Comparison of ENCODE assay signal across 9 mouse cellular contexts in genomic region chr2:140500951-140501350, GRCm38 (mm10).
DNase-seq lines count a peak whose midpoint lies in the region; ATAC-seq and TF ChIP-seq lines count a peak whose summit lies in the region.
"Had no signal": no experiment of that assay in that cellular context is flagged by ENCODE, and none has a peak within 500 bp of the region (broad histone marks: within the 10 kb centered on the region; RNA-seq: fewer than 3 reads in every experiment).

No protein-coding gene starts in this region.

- H3K27me3 ChIP-seq in forebrain, postnatal 0 days (ENCODE audit: insufficient read depth, low read length) = no peaks in the 10 kb centered on the region
- no peaks in the 10 kb centered on the region for H3K27me3 ChIP-seq in kidney, embryonic 14.5 days (ENCODE audit: control insufficient read depth, insufficient read depth, low read length)
- H3K27me3 ChIP-seq in midbrain, embryonic 16.5 days (ENCODE audit: control insufficient read depth, insufficient read depth, low read depth, low read length) = no peaks in the 10 kb centered on the region
- H3K27me3 ChIP-seq: megakaryocyte, embryonic 14.5 days had no signal

- intact Hi-C loops in left cerebral cortex, postnatal 4 days (cut with DNase I) = loop anchor here (5.0 kb wide), 1 partner anchor 166 kb away; no protein-coding TSS in a partner anchor

- no peaks in the 10 kb centered on the region for H3K4me1 ChIP-seq in forebrain, postnatal 0 days (ENCODE audit: insufficient read depth)
- no peaks in the 10 kb centered on the region for H3K4me1 ChIP-seq in kidney, embryonic 14.5 days (ENCODE audit: control insufficient read depth, insufficient read depth, low read length)
- H3K4me1 ChIP-seq in midbrain, embryonic 16.5 days (ENCODE audit: control insufficient read depth, insufficient read depth, low read length) = peaks cover 6% of the 10 kb centered on the region
- H3K4me1 ChIP-seq: megakaryocyte, embryonic 14.5 days had no signal

- ATAC-seq in forebrain, postnatal 0 days = peak; percentile 84
- 0 out of 2 replicates have a peak, but pooled peaks have one; percentile 75 for ATAC-seq in kidney, embryonic 14.5 days (ENCODE audit: low FRiP score, low TSS enrichment)
- ATAC-seq in midbrain, embryonic 16.5 days = peak; percentile 90

- peak; percentile 78 for TF ChIP-seq CTCF in forebrain, postnatal 0 days (IDR thresholded peaks at IDR 0.05; ENCODE audit: low read depth)

- H3K9ac ChIP-seq in forebrain, postnatal 0 days = no peak overlapping the region
- H3K9ac ChIP-seq in kidney, embryonic 14.5 days (ENCODE audit: low read depth, low read length) = no peak overlapping the region
- no peak overlapping the region for H3K9ac ChIP-seq in midbrain, embryonic 16.5 days (ENCODE audit: low read depth, low read length)

- H3K9me3 ChIP-seq in forebrain, postnatal 0 days (ENCODE audit: low read length) = no peaks in the 10 kb centered on the region
- H3K9me3 ChIP-seq in kidney, embryonic 14.5 days (ENCODE audit: control insufficient read depth, low read length) = no peaks in the 10 kb centered on the region
- H3K9me3 ChIP-seq in midbrain, embryonic 16.5 days (replicated peaks; ENCODE audit: control insufficient read depth, low read length, poor library complexity, severe bottlenecking) = no peaks in the 10 kb centered on the region
- H3K9me3 ChIP-seq: megakaryocyte, embryonic 14.5 days had no signal

- 23% methylated on average over 5 of the region's 5 CpGs for WGBS in forebrain, postnatal 0 days
- WGBS in kidney, embryonic 14.5 days = 29% methylated on average over 5 of the region's 5 CpGs
- 27% methylated on average over 5 of the region's 5 CpGs for WGBS in midbrain, embryonic 16.5 days

- H3K27ac ChIP-seq in forebrain, postnatal 0 days (ENCODE audit: low read depth, low read length) = no peak overlapping the region
- H3K27ac ChIP-seq in kidney, embryonic 14.5 days (ENCODE audit: low read depth, low read length) = no peak overlapping the region
- no peak overlapping the region for H3K27ac ChIP-seq in midbrain, embryonic 16.5 days (ENCODE audit: low read length)

- H3K4me3 ChIP-seq in forebrain, postnatal 0 days (ENCODE audit: low read depth, low read length) = no peak overlapping the region
- H3K4me3 ChIP-seq in kidney, embryonic 14.5 days (ENCODE audit: low read length) = no peak overlapping the region
- H3K4me3 ChIP-seq in midbrain, embryonic 16.5 days (ENCODE audit: low read depth, low read length) = no peak overlapping the region
- H3K4me3 ChIP-seq: megakaryocyte, embryonic 14.5 days had no signal

- no peak overlapping the region for H3K4me2 ChIP-seq in forebrain, postnatal 0 days (ENCODE audit: low read depth)
- H3K4me2 ChIP-seq in kidney, embryonic 14.5 days (replicated peaks; ENCODE audit: low read depth, low read length) = no peak overlapping the region
- H3K4me2 ChIP-seq in midbrain, embryonic 16.5 days (ENCODE audit: low read length) = peak overlapping the region; percentile 14; the same call in 1 of the 2 replicates

- peak; percentile 21 for DNase-seq in Muller cell, postnatal 12 days (ENCODE audit: inconsistent ontology term)
- peak; percentile 57 for DNase-seq in cerebellum, adult 11 months
- DNase-seq in forebrain, postnatal 0 days = peak; percentile 84
- DNase-seq in left cerebral cortex, postnatal 4 days = peak; percentile 45
- peak; percentile 22 for DNase-seq in urinary bladder, adult 2 months (ENCODE audit: low spot score)
- DNase-seq in thymus, postnatal 36 days = no peak

- H3K36me3 ChIP-seq in forebrain, postnatal 0 days (ENCODE audit: insufficient read depth) = no peaks in the 10 kb centered on the region
- H3K36me3 ChIP-seq in kidney, embryonic 14.5 days (ENCODE audit: control insufficient read depth, insufficient read depth, low read length) = no peaks in the 10 kb centered on the region
- H3K36me3 ChIP-seq in midbrain, embryonic 16.5 days (ENCODE audit: control insufficient read depth, insufficient read depth, low read length) = no peaks in the 10 kb centered on the region

Comparison
In these comparisons a context has a peak if more than half of its experiments do, and no peak if none do; other contexts are left out.
1. DNase-seq: peak in Muller cell, postnatal 12 days (single experiment), cerebellum, adult 11 months (single experiment), forebrain, postnatal 0 days (single experiment), left cerebral cortex, postnatal 4 days (single experiment) and urinary bladder, adult 2 months (single experiment); none in thymus, postnatal 36 days (0 of 2).
2. Peak in every context shown above with its lines, with median percentiles within 50 percentile points of each other: ATAC-seq.